Mouse (Mus musculus): Measurements from ENCODE around the gene Ppp1r9a. TPM values are rescaled to one million over a fixed set of nuclear protein-coding genes. Genes with fewer than 3 reads are reported as not detected.

The Ppp1r9a gene
- polyA plus RNA-seq, 1 experiment from 2014 or later = 7.5 TPM

DNA sequence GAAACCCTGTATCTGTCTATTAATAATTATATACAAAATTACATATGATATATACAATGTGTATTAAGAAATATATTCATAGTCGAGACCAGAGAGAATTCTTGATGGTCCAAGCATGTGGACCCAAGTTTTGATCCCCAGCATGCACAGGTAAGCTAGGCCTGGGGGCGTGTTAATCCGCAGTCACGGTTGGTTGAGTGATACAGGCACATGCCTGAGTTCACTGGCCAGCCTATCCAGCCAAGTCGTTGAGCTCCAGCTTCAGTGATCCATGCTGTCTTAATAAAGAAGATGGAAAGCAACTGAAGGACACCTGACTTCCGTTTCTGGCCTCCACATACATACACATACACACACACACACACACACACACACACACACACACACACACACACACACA, 233.3 kb downstream of the Ppp1r9a start:
- no peak overlapping the region for H3K4me2 ChIP-seq (ENCODE audit: low read depth, low read length)
- WGBS = 74% methylated on average over 6 of the region's 6 CpGs
- H3K4me1 ChIP-seq (ENCODE audit: control insufficient read depth, insufficient read depth, low read length) = peaks cover 3% of the 10 kb centered on the region; the same call in 1 of the 2 replicates
- no peaks in the 10 kb centered on the region for H3K9me3 ChIP-seq (ENCODE audit: control insufficient read depth, low read length)
- ATAC-seq = no peak
- no peak overlapping the region for H3K27ac ChIP-seq (ENCODE audit: low read length)
- H3K36me3 ChIP-seq (ENCODE audit: control insufficient read depth, insufficient read depth, low read length) = no peaks in the 10 kb centered on the region
- H3K9ac ChIP-seq (ENCODE audit: low read depth, low read length) = no peak overlapping the region
- H3K27me3 ChIP-seq (replicated peaks; ENCODE audit: control insufficient read depth, insufficient read depth, low read length) = no peaks in the 10 kb centered on the region
- no peak overlapping the region for H3K4me3 ChIP-seq (ENCODE audit: low read length)

DNA sequence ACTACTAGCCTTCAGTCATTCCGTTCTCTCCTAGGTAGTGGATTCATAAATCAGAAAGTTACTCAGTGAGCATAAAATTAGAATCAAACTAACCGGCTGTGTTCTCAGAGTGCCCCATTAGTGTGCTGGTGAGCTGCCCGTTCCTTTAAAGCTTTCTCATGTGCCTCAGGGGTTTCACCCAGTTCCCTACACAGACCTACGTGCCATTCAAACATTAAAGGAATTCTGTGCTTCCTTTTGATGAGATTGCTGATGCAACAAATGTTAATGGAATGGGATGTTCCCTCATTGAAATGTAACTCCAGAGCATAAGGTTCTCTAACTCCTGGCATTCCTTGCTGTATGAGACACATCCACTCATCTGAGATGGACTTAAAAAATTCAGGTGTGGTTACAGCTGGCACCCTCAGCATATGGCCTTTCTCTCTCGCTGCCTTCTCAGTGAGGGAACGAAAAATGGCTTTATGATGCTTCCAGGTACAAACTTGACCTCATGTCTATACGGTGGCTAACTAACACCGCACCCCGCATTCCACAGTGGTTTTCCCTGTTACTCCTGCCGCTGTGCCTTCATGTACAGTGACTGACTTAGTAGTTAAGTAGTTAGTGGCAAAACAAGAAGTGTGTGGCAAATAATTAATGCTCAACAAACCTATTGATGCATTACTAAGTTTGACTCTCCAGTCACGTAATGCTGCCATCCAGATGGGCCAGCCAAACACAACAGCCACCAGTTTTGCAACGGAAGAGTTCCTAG, 236.3 kb downstream of the Ppp1r9a start:
- Histone ChIP-seq H3K4me3 (ENCODE audit: low read length) (no peak overlapping the region), H3K27ac (ENCODE audit: low read length) (no peak overlapping the region), H3K9me3 (ENCODE audit: control insufficient read depth, low read length) (no peaks in the 10 kb centered on the region), H3K36me3 (ENCODE audit: control insufficient read depth, insufficient read depth, low read length) (no peaks in the 10 kb centered on the region), H3K27me3 (replicated peaks; ENCODE audit: control insufficient read depth, insufficient read depth, low read length) (no peaks in the 10 kb centered on the region), H3K9ac (ENCODE audit: low read depth, low read length) (no peak overlapping the region), H3K4me2 (ENCODE audit: low read depth, low read length) (no peak overlapping the region), H3K4me1 (ENCODE audit: control insufficient read depth, insufficient read depth, low read length) (peaks cover 3% of the 10 kb centered on the region; the same call in 1 of the 2 replicates)
- ATAC-seq = no peak
- WGBS = 91% methylated on average over 12 of the region's 12 CpGs

DNA sequence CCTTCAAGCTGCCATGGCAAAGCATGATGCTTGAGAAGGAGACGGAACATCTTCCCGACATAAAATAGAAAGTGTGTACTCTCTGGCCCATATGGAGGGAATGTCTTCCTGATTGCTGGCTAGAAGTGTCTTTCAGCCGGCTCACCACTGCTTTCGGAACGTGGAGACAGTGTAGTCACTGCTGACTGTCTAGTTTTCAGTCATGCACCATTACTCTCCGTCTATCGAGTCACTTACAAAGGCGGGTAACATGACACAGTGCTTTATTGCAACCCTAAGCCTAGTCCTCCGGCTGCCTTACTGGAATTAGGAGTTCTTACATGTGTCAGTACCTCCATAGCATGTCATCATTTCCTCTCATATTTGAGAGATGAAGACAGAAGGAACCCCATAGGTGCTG, 236.9 kb downstream of the Ppp1r9a start:
- H3K36me3 ChIP-seq (ENCODE audit: control insufficient read depth, insufficient read depth, low read length) = no peaks in the 10 kb centered on the region
- H3K9me3 ChIP-seq (ENCODE audit: control insufficient read depth, low read length) = no peaks in the 10 kb centered on the region
- H3K4me2 ChIP-seq (ENCODE audit: low read depth, low read length) = no peak overlapping the region
- no peak overlapping the region for H3K27ac ChIP-seq (ENCODE audit: low read length)
- H3K4me3 ChIP-seq (ENCODE audit: low read length) = no peak overlapping the region
- H3K27me3 ChIP-seq (replicated peaks; ENCODE audit: control insufficient read depth, insufficient read depth, low read length) = no peaks in the 10 kb centered on the region
- H3K4me1 ChIP-seq (ENCODE audit: control insufficient read depth, insufficient read depth, low read length) = peaks cover under 1% of the 10 kb centered on the region; the same call in 1 of the 2 replicates
- 88% methylated on average over 9 of the region's 9 CpGs for WGBS
- no peak for ATAC-seq
- no peak overlapping the region for H3K9ac ChIP-seq (ENCODE audit: low read depth, low read length)

DNA sequence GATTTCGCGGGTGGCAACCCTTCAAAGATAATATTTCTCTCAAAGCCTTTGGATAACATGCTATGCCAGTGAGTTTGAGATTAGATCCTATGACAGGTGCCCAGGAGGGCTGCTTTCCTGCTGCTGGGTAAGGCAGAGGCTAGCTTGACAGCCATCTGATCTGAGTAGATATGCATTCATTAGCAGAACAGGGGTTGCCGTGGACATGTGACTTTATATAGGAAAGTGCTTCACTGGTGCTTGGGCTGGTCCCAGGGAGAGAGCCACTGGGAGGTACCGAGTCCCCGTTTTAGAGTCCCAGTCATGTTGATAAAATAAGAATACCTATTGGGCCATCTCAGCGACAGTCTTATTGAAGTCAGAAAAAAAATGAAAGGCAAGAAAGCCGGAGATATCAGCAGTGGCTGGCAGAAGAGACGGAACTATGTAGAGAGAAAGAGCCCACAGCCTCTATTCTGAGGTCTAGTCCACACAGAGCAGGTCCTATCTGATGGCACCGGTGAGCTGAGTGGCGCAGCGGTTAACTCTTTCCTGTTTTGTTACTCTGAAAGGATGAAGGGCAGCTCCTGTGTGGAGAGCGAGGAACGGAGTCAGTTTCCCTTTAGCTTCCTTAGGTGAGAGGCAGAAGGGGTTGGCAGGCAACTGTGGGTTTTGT, 244.9 kb downstream of the Ppp1r9a start:
- 80% methylated on average over 13 of the region's 13 CpGs for WGBS
- H3K9me3 ChIP-seq (ENCODE audit: control insufficient read depth, low read length) = no peaks in the 10 kb centered on the region
- no peaks in the 10 kb centered on the region for H3K36me3 ChIP-seq (ENCODE audit: control insufficient read depth, insufficient read depth, low read length)
- no peak overlapping the region for H3K9ac ChIP-seq (ENCODE audit: low read depth, low read length)
- ATAC-seq = no peak
- no peak overlapping the region for H3K4me2 ChIP-seq (ENCODE audit: low read depth, low read length)
- no peaks in the 10 kb centered on the region for H3K27me3 ChIP-seq (replicated peaks; ENCODE audit: control insufficient read depth, insufficient read depth, low read length)
- H3K4me1 ChIP-seq (ENCODE audit: control insufficient read depth, insufficient read depth, low read length) = 0 out of 2 replicates have a peak, but pooled peaks cover 3% of the 10 kb centered on the region
- no peak overlapping the region for H3K27ac ChIP-seq (ENCODE audit: low read length)
- no peak overlapping the region for H3K4me3 ChIP-seq (ENCODE audit: low read length)

DNA sequence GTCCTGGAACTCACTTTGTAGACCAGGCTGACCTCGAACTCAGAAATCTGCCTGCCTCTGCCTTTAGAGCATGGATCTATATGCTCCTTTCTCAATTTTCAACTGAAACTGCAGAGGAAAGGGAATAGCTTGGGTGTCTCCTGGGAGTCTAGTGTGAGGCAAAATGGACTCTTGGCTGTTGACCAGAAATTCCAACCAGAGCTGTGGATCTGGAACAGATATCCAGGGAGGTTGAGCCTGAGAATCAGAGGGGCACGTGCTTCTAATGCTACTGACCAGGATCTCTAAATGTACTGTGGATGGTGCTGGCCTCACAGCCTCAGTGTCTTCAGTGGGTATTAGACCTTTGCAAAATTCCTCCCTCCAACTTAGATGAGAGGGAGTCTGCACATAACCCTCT, 247.2 kb downstream of the Ppp1r9a start:
- no peak overlapping the region for H3K27ac ChIP-seq (ENCODE audit: low read length)
- no peak overlapping the region for H3K4me2 ChIP-seq (ENCODE audit: low read depth, low read length)
- no peaks in the 10 kb centered on the region for H3K9me3 ChIP-seq (ENCODE audit: control insufficient read depth, low read length)
- 0 out of 2 replicates have a peak, but pooled peaks cover 3% of the 10 kb centered on the region for H3K4me1 ChIP-seq (ENCODE audit: control insufficient read depth, insufficient read depth, low read length)
- H3K9ac ChIP-seq (ENCODE audit: low read depth, low read length) = no peak overlapping the region
- no peak overlapping the region for H3K4me3 ChIP-seq (ENCODE audit: low read length)
- no peaks in the 10 kb centered on the region for H3K27me3 ChIP-seq (replicated peaks; ENCODE audit: control insufficient read depth, insufficient read depth, low read length)
- 68% methylated on average over 2 of the region's 2 CpGs for WGBS
- no peak for ATAC-seq
- H3K36me3 ChIP-seq (ENCODE audit: control insufficient read depth, insufficient read depth, low read length) = no peaks in the 10 kb centered on the region

DNA sequence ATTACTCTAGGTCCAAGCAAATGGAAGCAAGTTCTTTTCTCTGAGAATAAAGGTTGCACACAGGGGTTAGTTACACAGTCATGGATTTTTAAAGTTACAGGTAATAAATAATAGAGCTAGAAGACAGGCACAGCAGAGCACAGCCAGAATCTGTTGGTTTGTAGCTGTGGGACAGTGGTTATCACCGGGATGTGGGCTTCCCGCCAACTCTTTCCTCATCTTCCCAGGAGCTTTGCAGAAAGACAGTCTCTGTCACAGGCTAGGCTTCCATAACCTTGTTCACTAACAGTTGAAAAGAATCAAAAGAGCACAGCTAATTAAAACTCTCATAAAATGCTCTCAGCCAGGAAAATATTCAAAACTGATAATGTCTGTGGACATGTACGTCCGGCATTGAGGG, 248.5 kb downstream of the Ppp1r9a start:
- Histone ChIP-seq H3K4me3 (ENCODE audit: low read length) (no peak overlapping the region), H3K27ac (ENCODE audit: low read length) (no peak overlapping the region), H3K27me3 (replicated peaks; ENCODE audit: control insufficient read depth, insufficient read depth, low read length) (no peaks in the 10 kb centered on the region), H3K4me1 (ENCODE audit: control insufficient read depth, insufficient read depth, low read length) (0 out of 2 replicates have a peak, but pooled peaks cover 3% of the 10 kb centered on the region), H3K4me2 (ENCODE audit: low read depth, low read length) (no peak overlapping the region), H3K9ac (ENCODE audit: low read depth, low read length) (no peak overlapping the region), H3K36me3 (ENCODE audit: control insufficient read depth, insufficient read depth, low read length) (no peaks in the 10 kb centered on the region), H3K9me3 (ENCODE audit: control insufficient read depth, low read length) (no peaks in the 10 kb centered on the region)
- no peak for ATAC-seq
- WGBS = 64% methylated on average over 4 of the region's 4 CpGs

DNA sequence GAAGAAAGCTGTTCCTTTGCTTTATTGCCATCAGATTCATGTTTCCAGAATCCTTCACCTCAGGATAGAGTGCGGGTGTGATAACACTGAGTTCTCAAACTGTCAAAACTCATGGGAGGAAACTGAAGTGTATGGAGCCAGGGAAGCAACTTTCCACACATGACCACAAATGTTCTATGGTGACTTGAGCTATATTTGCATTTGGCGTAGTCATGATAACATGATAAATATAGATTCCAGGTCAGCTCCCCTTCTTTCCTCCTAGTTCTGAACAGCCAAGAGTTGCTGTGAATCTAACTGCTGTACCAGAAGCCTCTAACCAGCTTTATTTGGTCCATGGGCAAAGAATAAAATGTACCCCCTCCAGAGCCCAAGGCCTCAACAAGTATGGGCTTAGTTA, 249.5 kb downstream of the Ppp1r9a start:
- Histone ChIP-seq H3K27me3 (replicated peaks; ENCODE audit: control insufficient read depth, insufficient read depth, low read length) (no peaks in the 10 kb centered on the region), H3K27ac (ENCODE audit: low read length) (no peak overlapping the region), H3K4me1 (ENCODE audit: control insufficient read depth, insufficient read depth, low read length) (0 out of 2 replicates have a peak, but pooled peaks cover 3% of the 10 kb centered on the region), H3K4me2 (ENCODE audit: low read depth, low read length) (no peak overlapping the region), H3K36me3 (ENCODE audit: control insufficient read depth, insufficient read depth, low read length) (no peaks in the 10 kb centered on the region), H3K9ac (ENCODE audit: low read depth, low read length) (no peak overlapping the region), H3K4me3 (ENCODE audit: low read length) (no peak overlapping the region), H3K9me3 (ENCODE audit: control insufficient read depth, low read length) (no peaks in the 10 kb centered on the region)
- WGBS = 67% methylated on average over 2 of the region's 2 CpGs
- ATAC-seq = no peak

DNA sequence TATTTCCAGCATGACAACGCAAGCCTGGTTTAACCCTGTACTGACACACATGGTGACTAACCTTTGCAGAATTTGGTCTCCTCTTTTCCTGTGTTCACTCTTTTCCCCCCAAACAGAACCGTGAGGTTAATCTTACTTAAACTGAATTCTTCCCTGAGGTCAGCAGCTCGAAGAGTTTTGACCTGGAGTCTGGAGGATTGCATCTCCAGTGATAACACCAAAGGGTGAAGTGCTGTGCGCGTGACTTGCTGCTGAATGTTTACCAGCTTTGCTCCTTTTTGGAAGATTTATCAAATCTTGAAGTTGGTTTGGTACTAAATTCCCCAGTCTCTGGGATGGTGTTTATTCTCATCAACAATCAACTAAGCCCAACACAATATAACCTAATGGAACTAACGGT, 252.1 kb downstream of the Ppp1r9a start:
- ATAC-seq = no peak
- Histone ChIP-seq H3K4me1 (ENCODE audit: control insufficient read depth, insufficient read depth, low read length) (0 out of 2 replicates have a peak, but pooled peaks cover 3% of the 10 kb centered on the region), H3K4me2 (ENCODE audit: low read depth, low read length) (no peak overlapping the region), H3K9ac (ENCODE audit: low read depth, low read length) (no peak overlapping the region), H3K27ac (ENCODE audit: low read length) (no peak overlapping the region), H3K4me3 (ENCODE audit: low read length) (no peak overlapping the region), H3K9me3 (ENCODE audit: control insufficient read depth, low read length) (no peaks in the 10 kb centered on the region), H3K27me3 (replicated peaks; ENCODE audit: control insufficient read depth, insufficient read depth, low read length) (no peaks in the 10 kb centered on the region), H3K36me3 (ENCODE audit: control insufficient read depth, insufficient read depth, low read length) (no peaks in the 10 kb centered on the region)
- WGBS = 74% methylated on average over 6 of the region's 6 CpGs

DNA sequence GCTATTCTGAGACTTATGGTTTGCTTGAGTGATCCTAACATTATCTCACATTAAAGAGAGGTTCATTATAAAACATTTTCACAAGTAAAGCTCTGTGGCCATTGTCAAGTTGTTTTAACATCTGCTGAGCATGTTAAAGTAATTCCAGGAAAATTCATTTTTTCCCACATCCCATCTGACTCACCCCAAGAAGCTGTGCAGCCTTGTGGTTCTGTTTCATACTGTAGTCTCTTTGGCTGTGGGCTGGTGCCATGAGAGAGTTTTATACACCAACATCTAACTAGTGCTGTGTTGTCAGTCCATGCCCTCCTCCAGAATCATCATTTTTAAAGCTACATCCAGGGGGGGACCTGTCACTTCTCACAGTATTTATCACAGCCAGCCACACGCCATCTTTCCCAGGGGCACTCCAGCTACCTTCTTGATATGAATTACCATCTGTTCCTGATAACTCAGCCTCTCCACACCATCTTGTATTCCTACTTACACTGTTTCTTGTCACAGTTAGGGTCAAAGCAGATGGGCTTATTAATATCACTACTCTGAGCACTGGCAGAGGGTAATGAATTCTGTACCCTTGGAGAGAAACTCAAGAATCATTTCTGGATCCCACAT, 252.7 kb downstream of the Ppp1r9a start:
- H3K4me2 ChIP-seq (ENCODE audit: low read depth, low read length) = no peak overlapping the region
- H3K9me3 ChIP-seq (ENCODE audit: control insufficient read depth, low read length) = no peaks in the 10 kb centered on the region
- no peak overlapping the region for H3K27ac ChIP-seq (ENCODE audit: low read length)
- peak; percentile 69 for ATAC-seq
- H3K27me3 ChIP-seq (replicated peaks; ENCODE audit: control insufficient read depth, insufficient read depth, low read length) = no peaks in the 10 kb centered on the region
- no peak overlapping the region for H3K9ac ChIP-seq (ENCODE audit: low read depth, low read length)
- no peaks in the 10 kb centered on the region for H3K36me3 ChIP-seq (ENCODE audit: control insufficient read depth, insufficient read depth, low read length)
- H3K4me3 ChIP-seq (ENCODE audit: low read length) = no peak overlapping the region
- WGBS = 96% methylated on average over 1 of the region's 1 CpGs
- 0 out of 2 replicates have a peak, but pooled peaks cover 3% of the 10 kb centered on the region for H3K4me1 ChIP-seq (ENCODE audit: control insufficient read depth, insufficient read depth, low read length)

All from intestine, embryonic 16.5 days (tissue).